12 mouse cellular contexts compared by ENCODE assay signal in genomic region chr2:33323799-33324595, GRCm38 (mm10). TPM values are rescaled to one million over a fixed set of nuclear protein-coding genes. Genes with fewer than 3 reads are reported as not detected.
DNase-seq lines count a peak whose midpoint lies in the region; ATAC-seq and TF ChIP-seq lines count a peak whose summit lies in the region.
"Had no signal": no experiment of that assay in that cellular context is flagged by ENCODE, and none has a peak within 500 bp of the region (broad histone marks: within the 10 kb centered on the region; RNA-seq: fewer than 3 reads in every experiment).

No protein-coding gene starts in this region.

- no peaks in the 10 kb centered on the region for H3K27me3 ChIP-seq in heart, adult 2 months (ENCODE audit: control insufficient read depth, insufficient read depth, low read length)
- H3K27me3 ChIP-seq in heart, embryonic 10.5 days (ENCODE audit: insufficient read depth, poor library complexity, severe bottlenecking) = no peaks in the 10 kb centered on the region
- H3K27me3 ChIP-seq in limb, embryonic 14.5 days (ENCODE audit: control insufficient read depth, insufficient read depth, low read length) = no peaks in the 10 kb centered on the region
- no peaks in the 10 kb centered on the region for H3K27me3 ChIP-seq in limb, embryonic 10.5 days (ENCODE audit: low read depth, poor library complexity, severe bottlenecking)
- H3K27me3 ChIP-seq: liver, embryonic 15.5 days had no signal

- peaks cover 3% of the 10 kb centered on the region for H3K4me1 ChIP-seq in heart, adult 2 months (ENCODE audit: control insufficient read depth, insufficient read depth, low read length)
- H3K4me1 ChIP-seq in heart, embryonic 10.5 days = peaks cover 38% of the 10 kb centered on the region
- H3K4me1 ChIP-seq in limb, embryonic 14.5 days (ENCODE audit: control insufficient read depth, insufficient read depth, low read length) = no peaks in the 10 kb centered on the region
- H3K4me1 ChIP-seq in limb, embryonic 10.5 days = peaks cover 13% of the 10 kb centered on the region; the same call in 1 of the 2 replicates
- no peaks in the 10 kb centered on the region for H3K4me1 ChIP-seq in brown adipose tissue, adult 24 weeks (ENCODE audit: control insufficient read depth, insufficient read depth, insufficient read length, low read length)
- H3K4me1 ChIP-seq: liver, embryonic 15.5 days had no signal

- no peak overlapping the region for H3K9ac ChIP-seq in heart, adult 2 months (ENCODE audit: low read depth, low read length)
- peak overlapping the region; percentile 25; the same call in 1 of the 2 replicates for H3K9ac ChIP-seq in limb, embryonic 14.5 days (ENCODE audit: low read depth, low read length, severe bottlenecking)
- H3K9ac ChIP-seq: liver, embryonic 15.5 days; midbrain, embryonic 13.5 days had no signal

- WGBS in heart, adult 2 months = 60% methylated on average over 8 of the region's 8 CpGs
- 73% methylated on average over 8 of the region's 8 CpGs for WGBS in heart, embryonic 10.5 days
- WGBS in limb, embryonic 14.5 days = 60% methylated on average over 8 of the region's 8 CpGs
- WGBS in limb, embryonic 10.5 days = 73% methylated on average over 8 of the region's 8 CpGs

- ATAC-seq in limb, embryonic 14.5 days (ENCODE audit: low FRiP score, low read depth) = no peak
- ATAC-seq in erythroblast, adult 5-6 weeks (replicated peaks; ENCODE audit: low FRiP score, poor library complexity, severe bottlenecking) = no peak

- peak; percentile 39; the same call in 1 of the 2 replicates for TF ChIP-seq EP300 in heart, adult 2 months (IDR thresholded peaks at IDR 0.05; ENCODE audit: insufficient read depth, low read depth, low read length)

- H3K79me2 ChIP-seq in heart, adult 2 months (replicated peaks; ENCODE audit: control insufficient read depth, insufficient read depth, low read length) = no peaks in the 10 kb centered on the region

- H3K4me3 ChIP-seq in heart, adult 2 months = no peak overlapping the region
- no peak overlapping the region for H3K4me3 ChIP-seq in heart, embryonic 10.5 days
- no peak overlapping the region for H3K4me3 ChIP-seq in limb, embryonic 14.5 days (replicated peaks; ENCODE audit: low read length)
- no peak overlapping the region for H3K4me3 ChIP-seq in limb, embryonic 10.5 days
- no peak overlapping the region for H3K4me3 ChIP-seq in brown adipose tissue, adult 24 weeks (ENCODE audit: insufficient read depth, low read depth, low read length)
- H3K4me3 ChIP-seq: hindbrain, embryonic 10.5 days; liver, embryonic 15.5 days; midbrain, embryonic 13.5 days had no signal

- H3K4me2 ChIP-seq in limb, embryonic 14.5 days (replicated peaks; ENCODE audit: low read depth, low read length, severe bottlenecking) = no peak overlapping the region
- H3K4me2 ChIP-seq: liver, embryonic 15.5 days; midbrain, embryonic 13.5 days had no signal

- no peak for TF ChIP-seq CTCF in heart, adult 2 months (IDR thresholded peaks at IDR 0.05)

- intact Hi-C loops in heart, adult 2 months (cut with DNase I) = no loop called here

- DNase-seq in heart, adult 2 months = peak in 1 of 2 experiments; percentile 59
- DNase-seq in heart, embryonic 10.5 days (ENCODE audit: low spot score) = no peak
- no peak for DNase-seq in limb, embryonic 14.5 days (ENCODE audit: low spot score)
- no peak for DNase-seq in limb, embryonic 10.5 days (ENCODE audit: low spot score)
- DNase-seq in heart, postnatal 4 days = peak; percentile 41
- DNase-seq in spleen, adult 12 weeks (ENCODE audit: low spot score) = no peak
- DNase-seq: cerebellum, postnatal 25 days had no signal

- H3K36me3 ChIP-seq in heart, adult 2 months (ENCODE audit: control insufficient read depth, insufficient read depth, low read length) = no peaks in the 10 kb centered on the region
- H3K36me3 ChIP-seq in heart, embryonic 10.5 days = no peaks in the 10 kb centered on the region
- no peaks in the 10 kb centered on the region for H3K36me3 ChIP-seq in limb, embryonic 14.5 days (ENCODE audit: control insufficient read depth, insufficient read depth, low read length)
- H3K36me3 ChIP-seq in limb, embryonic 10.5 days = no peaks in the 10 kb centered on the region
- H3K36me3 ChIP-seq: hindbrain, embryonic 10.5 days; liver, embryonic 15.5 days had no signal

- no peak for TF ChIP-seq POLR2A in heart, adult 2 months (IDR thresholded peaks at IDR 0.05; ENCODE audit: insufficient read depth, low read depth, low read length)
- no peak for TF ChIP-seq POLR2A in limb, embryonic 14.5 days (IDR thresholded peaks at IDR 0.05; ENCODE audit: borderline replicate concordance, extremely low read depth, insufficient read depth, insufficient read length)

- H3K27ac ChIP-seq in heart, adult 2 months = peak overlapping the region; percentile 31; the same call in 1 of the 2 replicates
- H3K27ac ChIP-seq in heart, embryonic 10.5 days = no peak overlapping the region
- no peak overlapping the region for H3K27ac ChIP-seq in limb, embryonic 14.5 days (replicated peaks; ENCODE audit: low read depth, low read length)
- no peak overlapping the region for H3K27ac ChIP-seq in limb, embryonic 10.5 days
- H3K27ac ChIP-seq in brown adipose tissue, adult 24 weeks (replicated peaks; ENCODE audit: low read depth, low read length) = peak overlapping the region; percentile 24
- H3K27ac ChIP-seq: hindbrain, embryonic 10.5 days; liver, embryonic 15.5 days; midbrain, embryonic 13.5 days had no signal

- H3K9me3 ChIP-seq in heart, embryonic 10.5 days = no peaks in the 10 kb centered on the region
- H3K9me3 ChIP-seq in limb, embryonic 14.5 days (ENCODE audit: control insufficient read depth, low read length) = no peaks in the 10 kb centered on the region
- no peaks in the 10 kb centered on the region for H3K9me3 ChIP-seq in limb, embryonic 10.5 days (replicated peaks)
- H3K9me3 ChIP-seq: hindbrain, embryonic 10.5 days; liver, embryonic 15.5 days; midbrain, embryonic 13.5 days had no signal

RNA-seq across cellular contexts. Expression of gene Ralgps1, which starts 47.3 kb away (rescaled TPM):
- 1 to 10 TPM; 4.9 to 5.3 TPM for total RNA-seq in heart, adult 2 months (2021)
- 3.8 and 5.2 TPM in 2 replicates for polyA plus RNA-seq in heart, adult 2 months (2012; rRNA removed)
- polyA plus RNA-seq in heart, embryonic 10.5 days (2016; fragmentation: Nextera tagmentation; extraction: Ambion mirVana) = 3.8 and 6.4 TPM in 2 replicates
- polyA plus RNA-seq in limb, embryonic 14.5 days (2012; rRNA removed) = 5.4 and 6.4 TPM in 2 replicates
- 3.5 and 4.7 TPM in 2 replicates for polyA plus RNA-seq in limb, embryonic 14.5 days (2014; fragmentation: Nextera tagmentation; extraction: Ambion mirVana)
- 2.4 and 3.8 TPM in 2 replicates for polyA plus RNA-seq in limb, embryonic 10.5 days (2016; fragmentation: Nextera tagmentation; extraction: Ambion mirVana)
- polyA plus RNA-seq in brown adipose tissue, adult 24 weeks (2012; ENCODE audit: insufficient read depth, insufficient read length, missing spikeins) = 1.1 and 1.5 TPM in 2 replicates
- 1 to 10 TPM; 8.7 to 8.8 TPM for total RNA-seq in heart, postnatal 4 days (2021)
- 0.58 and 0.63 TPM in 2 replicates for total RNA-seq in erythroblast, adult 5-6 weeks (2015; ENCODE audit: low replicate concordance)
- 0.60 and 1.3 TPM in 2 replicates for total RNA-seq in erythroblast, adult 5-6 weeks (2017; ENCODE audit: low replicate concordance)

Comparison
In these comparisons a context has a peak if more than half of its experiments do, and no peak if none do; other contexts are left out.
1. H3K27ac ChIP-seq: peak in heart, adult 2 months (single experiment) and brown adipose tissue, adult 24 weeks (single experiment); none in heart, embryonic 10.5 days (single experiment), limb, embryonic 14.5 days (single experiment) and limb, embryonic 10.5 days (single experiment).